Mouse (Mus musculus) bone marrow, adult 2 months (tissue): Measurements from ENCODE around the gene Ptprg. TPM values are rescaled to one million over a fixed set of nuclear protein-coding genes. Genes with fewer than 3 reads are reported as not detected.

Experiments used
- H3K27ac ChIP-seq: fragments of 200-500 bp; 2 replicates; pipeline ENCODE4 v1.5.1; 2012; ENCODE audit warnings: low read depth, mild to moderate bottlenecking, control low read depth, inconsistent platforms, low read length; ENCODE audit not compliant: control insufficient read depth, poor library complexity, insufficient read depth
- H3K4me1 ChIP-seq: fragments of 200-500 bp; 2 replicates; pipeline ENCODE4 v1.6.1; 2011; ENCODE audit warnings: low read length; ENCODE audit not compliant: control insufficient read depth, insufficient read depth
- H3K4me3 ChIP-seq: fragments of 200-500 bp; replicated peaks from 2 replicates; pipeline ENCODE3; 2011; ENCODE audit warnings: mild to moderate bottlenecking, low read depth, low read length, control low read depth; ENCODE audit not compliant: control insufficient read depth
- CTCF ChIP-seq: fragments of 200-500 bp; IDR thresholded peaks from 2 replicates; pipeline ENCODE4 v1.5.1; 2011; ENCODE audit warnings: low read length, control low read depth; ENCODE audit not compliant: control insufficient read depth, insufficient read depth
- POLR2A ChIP-seq: fragments of 200-500 bp; IDR thresholded peaks from 2 replicates; pipeline ENCODE4 v1.6.1; 2011; ENCODE audit warnings: low read depth, mild to moderate bottlenecking, control low read depth, low read length, borderline replicate concordance; ENCODE audit not compliant: control insufficient read depth
- WGBS: fragments of 180-500 bp; shearing (Covaris S2); methylation state at CpG from one replicate; pipeline ENCODE4 v1.1.7; 2018; 5-methylcytosine and 5-hydroxymethylcytosine counted together
- polyA plus RNA-seq: library from polyadenylated mRNA; stranded (reverse); fragments of >200 nt; gene quantifications from 2 replicates; pipeline ENCODE4 v1.2.4, GENCODE M21; 2011; ENCODE audit warnings: low replicate concordance; ENCODE audit not compliant: missing spikeins, insufficient read depth, insufficient read length

Gene Ptprg
- polyA plus RNA-seq, 1 experiment, result 0.27 TPM

DNA sequence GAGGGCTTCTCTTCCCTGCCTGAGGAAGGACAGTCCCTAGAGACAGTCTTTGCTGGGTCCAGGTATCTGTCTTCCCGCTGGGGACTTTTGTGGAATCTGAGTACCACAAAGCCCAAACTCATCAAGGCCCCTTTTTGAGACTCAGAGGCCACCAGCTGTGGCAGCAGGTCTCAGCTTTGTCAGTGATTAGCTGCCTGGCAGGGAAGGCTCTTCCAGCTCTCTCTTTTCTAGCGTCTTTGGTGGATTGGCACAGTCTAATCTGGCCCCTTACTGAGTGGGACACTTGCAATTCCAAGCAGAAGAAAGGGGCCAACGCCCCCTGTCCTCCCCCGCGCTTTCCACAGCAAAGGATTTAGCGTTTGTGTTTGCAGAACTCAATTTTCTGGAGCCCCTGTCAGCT lies 117.5 kb downstream of the Ptprg start:
- TF ChIP-seq POLR2A (no peak), CTCF (no peak)
- WGBS, result 33% methylated on average over 6 of the region's 6 CpGs
- H3K4me1 ChIP-seq, result no peaks in the 10 kb centered on the region
- no peak overlapping the region for H3K4me3 ChIP-seq
- no peak overlapping the region for H3K27ac ChIP-seq

DNA sequence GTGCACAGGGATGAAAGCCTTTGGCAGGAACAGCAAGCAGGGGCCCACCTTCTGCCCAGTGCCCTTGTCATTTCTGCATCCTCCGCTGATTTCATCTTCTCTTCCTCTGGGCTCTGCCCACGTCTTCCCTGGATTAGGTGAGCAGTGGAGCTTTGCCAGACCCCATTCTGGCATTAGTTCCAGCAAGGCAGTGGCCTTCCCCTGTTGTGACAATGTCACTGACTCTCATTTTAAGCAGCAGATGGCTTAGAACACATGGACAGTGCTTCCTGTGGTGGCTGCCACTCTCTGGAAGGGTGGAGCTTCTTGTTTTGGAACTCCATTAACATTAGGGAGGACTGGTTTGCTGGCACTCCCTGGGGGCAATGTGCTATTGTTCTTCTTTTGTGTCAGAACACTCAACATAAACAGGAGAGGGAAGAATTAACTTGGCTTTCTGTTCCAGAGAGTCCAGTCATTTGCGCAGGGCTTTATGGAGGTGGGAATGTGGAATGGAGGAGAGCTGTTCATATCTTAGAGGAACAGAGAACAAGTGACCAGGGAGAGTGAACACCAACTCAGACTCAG lies 119.7 kb downstream of the Ptprg start:
- 68% methylated on average over 3 of the region's 3 CpGs for WGBS
- Histone ChIP-seq H3K4me1 (no peaks in the 10 kb centered on the region), H3K4me3 (no peak overlapping the region), H3K27ac (no peak overlapping the region)
- TF ChIP-seq POLR2A, result no peak
- TF ChIP-seq CTCF, result no peak

DNA sequence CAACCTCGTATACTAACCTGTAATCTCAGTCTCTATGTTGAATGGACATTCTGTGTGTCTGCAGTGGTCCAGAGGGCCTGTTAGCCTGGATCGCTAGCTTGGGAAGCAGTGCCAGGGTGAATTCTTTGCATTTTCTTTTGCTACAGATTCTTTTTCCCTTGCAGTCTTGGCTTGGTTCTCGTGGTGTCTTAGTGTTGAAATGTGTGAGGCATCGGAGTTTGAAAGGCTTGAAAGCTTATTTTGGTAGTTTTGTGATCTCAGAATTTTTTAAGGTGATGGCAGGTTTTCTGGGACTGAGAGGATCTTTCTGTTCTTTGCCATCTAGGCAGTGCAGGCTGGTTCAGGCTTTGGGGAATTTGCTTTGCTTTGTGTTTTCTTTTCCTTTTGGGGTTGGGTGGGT lies 124.9 kb downstream of the Ptprg start:
- H3K4me3 ChIP-seq, result no peak overlapping the region
- TF ChIP-seq CTCF, result no peak
- H3K27ac ChIP-seq, result no peak overlapping the region
- 79% methylated on average over 4 of the region's 4 CpGs for WGBS
- no peaks in the 10 kb centered on the region for H3K4me1 ChIP-seq

DNA sequence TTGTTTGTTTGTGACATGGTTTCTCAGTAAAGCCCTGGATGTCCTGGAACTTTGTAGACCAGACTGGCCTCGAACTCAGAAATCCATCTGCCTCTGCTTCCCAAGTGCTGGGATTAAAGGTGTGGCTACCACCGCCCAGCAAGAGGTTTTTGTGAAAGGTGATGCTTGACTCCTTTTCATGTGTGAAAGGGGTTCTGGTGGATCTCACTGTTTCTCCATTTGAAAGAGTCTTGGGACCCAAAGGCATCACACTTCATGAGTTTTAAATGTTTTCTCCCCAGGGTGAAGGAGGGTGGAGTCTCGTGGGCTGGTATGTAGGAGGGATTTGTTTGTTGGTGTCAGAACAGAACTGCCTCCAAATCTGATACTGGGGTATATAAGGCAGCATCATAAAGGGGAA lies 126.4 kb downstream of the Ptprg start:
- no peak overlapping the region for H3K27ac ChIP-seq
- no peak overlapping the region for H3K4me3 ChIP-seq
- no peaks in the 10 kb centered on the region for H3K4me1 ChIP-seq
- WGBS, result 66% methylated on average over 3 of the region's 3 CpGs
- TF ChIP-seq CTCF, result no peak
- TF ChIP-seq POLR2A, result no peak

DNA sequence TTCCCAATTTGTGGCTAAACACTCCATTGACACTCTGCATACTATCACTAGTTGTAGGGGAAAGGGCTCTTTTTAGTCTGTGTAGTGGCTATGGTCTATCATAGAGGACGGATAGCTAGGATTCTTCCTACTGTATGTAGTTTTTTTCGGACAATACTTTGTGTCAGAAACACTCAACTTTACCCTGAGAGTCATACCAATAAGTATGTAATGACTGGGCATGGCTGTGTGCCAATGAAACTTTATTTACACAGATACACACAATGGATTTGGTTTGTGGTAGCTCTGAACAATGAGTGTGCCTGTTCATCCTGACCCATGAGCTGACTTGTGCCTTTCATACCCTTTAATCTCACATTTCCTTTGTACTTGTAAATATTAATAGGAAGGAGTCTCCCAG lies 127.3 kb downstream of the Ptprg start:
- no peak for TF ChIP-seq POLR2A
- TF ChIP-seq CTCF, result no peak
- H3K4me3 ChIP-seq, result no peak overlapping the region
- no peak overlapping the region for H3K27ac ChIP-seq
- WGBS, result 66% methylated on average over 2 of the region's 2 CpGs
- H3K4me1 ChIP-seq, result no peaks in the 10 kb centered on the region

DNA sequence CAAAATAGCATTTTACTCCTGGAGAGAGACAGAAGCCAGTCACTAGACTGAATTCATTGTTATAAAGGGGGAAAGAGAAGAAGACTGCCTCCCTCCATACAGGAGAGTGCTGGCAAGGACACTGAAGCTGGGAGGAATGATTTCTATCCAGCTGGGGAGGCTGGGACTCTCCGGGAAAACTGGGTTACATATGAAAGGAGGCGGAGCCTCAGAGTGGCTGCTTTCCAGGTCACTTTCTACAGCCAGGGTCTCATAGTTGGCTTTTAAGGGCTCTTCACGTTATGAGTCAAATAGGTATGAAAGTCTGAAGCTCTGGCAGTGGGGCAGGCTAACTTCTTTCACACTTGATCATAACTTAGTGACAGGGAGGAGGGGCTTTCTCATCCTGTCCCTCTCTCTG lies 129.1 kb downstream of the Ptprg start:
- Histone ChIP-seq H3K4me1 (no peaks in the 10 kb centered on the region), H3K27ac (no peak overlapping the region), H3K4me3 (no peak overlapping the region)
- 48% methylated on average over 3 of the region's 3 CpGs for WGBS
- no peak for TF ChIP-seq CTCF
- no peak for TF ChIP-seq POLR2A

DNA sequence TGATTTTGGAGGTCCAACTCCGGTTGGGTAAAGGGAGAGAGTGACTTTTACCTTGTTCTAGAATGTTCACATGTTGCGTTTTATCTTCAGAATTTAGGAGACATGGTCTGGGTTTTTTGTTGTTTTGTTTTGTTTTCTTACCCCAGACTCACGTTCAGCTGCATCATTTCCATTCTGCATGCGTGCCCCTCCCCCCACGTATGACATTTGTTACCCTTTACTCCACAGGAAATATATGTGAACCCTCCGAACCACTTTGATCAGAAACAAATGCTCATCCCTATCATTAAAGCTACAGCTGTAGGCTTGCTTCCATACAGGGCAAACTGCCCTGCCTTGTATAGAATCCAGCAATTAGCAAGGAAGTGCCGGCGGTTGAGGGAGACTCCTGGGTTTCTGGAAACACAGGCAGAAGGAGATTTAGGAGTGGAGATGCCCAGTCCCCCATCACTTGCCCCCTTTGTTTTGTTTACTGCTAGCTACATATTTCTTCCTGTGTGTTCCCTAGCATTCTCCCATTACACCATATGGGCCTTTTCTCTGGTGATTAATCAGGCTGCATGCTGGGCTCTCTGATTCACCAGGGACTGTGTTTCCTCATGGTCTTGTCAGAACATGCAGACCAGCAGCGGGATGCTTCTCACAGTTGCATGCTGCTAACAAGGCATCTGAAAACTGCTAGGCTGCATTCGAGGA lies 130.2 kb downstream of the Ptprg start:
- 61% methylated on average over 10 of the region's 10 CpGs for WGBS
- H3K4me1 ChIP-seq, result no peaks in the 10 kb centered on the region
- no peak for TF ChIP-seq CTCF
- TF ChIP-seq POLR2A, result no peak
- H3K4me3 ChIP-seq, result no peak overlapping the region
- no peak overlapping the region for H3K27ac ChIP-seq

DNA sequence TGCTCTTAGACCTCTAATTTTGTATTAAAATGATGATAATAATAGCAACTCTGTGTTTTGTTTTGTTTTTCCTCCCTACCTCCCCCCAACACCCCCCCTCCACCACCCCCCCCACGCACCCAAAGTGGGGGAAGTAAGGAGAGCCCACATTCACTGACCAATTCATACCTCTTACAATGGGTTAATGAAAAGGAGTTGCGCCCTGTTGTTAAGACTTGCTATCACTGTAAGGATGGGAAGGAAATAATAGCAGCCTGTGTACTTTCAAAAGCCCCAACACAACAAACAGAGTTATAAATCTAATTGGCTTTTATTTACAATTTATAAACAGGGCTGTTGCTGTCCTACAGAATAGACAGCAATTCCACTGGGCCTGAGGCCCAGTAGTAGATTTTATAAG lies 130.8 kb downstream of the Ptprg start:
- TF ChIP-seq POLR2A, result no peak
- no peak for TF ChIP-seq CTCF
- WGBS, result 53% methylated on average over 2 of the region's 2 CpGs
- Histone ChIP-seq H3K4me3 (no peak overlapping the region), H3K4me1 (no peaks in the 10 kb centered on the region), H3K27ac (no peak overlapping the region)

DNA sequence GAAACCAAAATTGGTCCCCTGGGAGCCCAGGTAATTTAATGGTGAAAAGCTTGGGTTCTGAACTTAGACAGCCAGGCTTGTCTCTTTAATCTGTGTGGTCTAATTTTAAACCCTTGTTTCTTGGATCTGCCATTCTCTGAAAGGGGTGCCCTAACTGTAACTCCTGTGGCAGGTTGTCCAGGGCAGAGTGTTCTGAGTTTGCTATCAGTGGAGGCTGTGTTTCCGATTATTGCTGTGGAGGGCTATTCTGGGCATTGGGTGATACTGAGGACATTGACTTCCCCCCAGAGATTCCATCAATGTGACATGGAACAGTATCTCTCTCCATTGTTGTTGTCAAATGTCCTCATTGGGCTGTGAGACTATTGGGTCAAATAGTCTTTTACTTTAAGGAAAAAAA lies 134.2 kb downstream of the Ptprg start:
- Histone ChIP-seq H3K27ac (no peak overlapping the region), H3K4me1 (no peaks in the 10 kb centered on the region), H3K4me3 (no peak overlapping the region)
- TF ChIP-seq CTCF (no peak), POLR2A (no peak)
- WGBS, result 78% methylated on average over 1 of the region's 1 CpGs
